Mouse (Mus musculus): ENCODE measurements around the gene Gm8890.
"Not testable (repeated sequence)": the region's sequence is repeated elsewhere in the genome, so short reads cannot be mapped to it uniquely, and the experiment has no call there.

The Gm8890 gene

GRCm38 (mm10) chr5:11255733-11256132 is at the start of gene Gm8890:
Gene Gm8890, plus strand, starts transcription at chr5:11256033.
- not testable (repeated sequence) for DNase-seq (ENCODE audit: low spot score in 2 of 2)

GRCm38 (mm10) chr5:11256221-11256620 is 388 bp downstream of the Gm8890 start:
- DNase-seq (ENCODE audit: low spot score in 2 of 2): not testable (repeated sequence)
